Mouse (Mus musculus) ES-E14 (cell line): ENCODE results near the gene Slc2a13. TPM values are rescaled to one million over a fixed set of nuclear protein-coding genes. Genes with fewer than 3 reads are reported as not detected.
A peak's percentile ranks its signal among the peaks of the same experiment; 100 is the strongest.

Source experiments
- DNase-seq: peaks from one replicate; pipeline ENCODE4 v3.0.0-alpha.2; 2013; ENCODE audit warnings: low read depth, low spot score
- H3K27ac ChIP-seq: 2 replicates; pipeline ENCODE4 v1.5.1; 2012; ENCODE audit warnings: low read depth, mild to moderate bottlenecking, low read length, moderate library complexity, mixed read lengths; ENCODE audit not compliant: poor library complexity, insufficient read depth, severe bottlenecking
- H3K36me3 ChIP-seq: 2 replicates; pipeline ENCODE4 v1.6.1; 2012; ENCODE audit warnings: mild to moderate bottlenecking, low read length, moderate library complexity, mixed read lengths; ENCODE audit not compliant: control insufficient read depth, poor library complexity, insufficient read depth, severe bottlenecking
- H3K4me1 ChIP-seq, 2 experiments: fragments of 150-350 bp in 1 of 2; sonication (generic) in 1 of 2; 2 replicates each; pipeline ENCODE4 v1.6.1; 2012; ENCODE audit warnings: low read length in 2 of 2, mild to moderate bottlenecking in 1 of 2, mixed read lengths in 1 of 2; ENCODE audit not compliant: control insufficient read depth in 2 of 2, insufficient read depth in 2 of 2, poor library complexity in 1 of 2
- H3K4me3 ChIP-seq, 2 experiments: fragments of 150-350 bp in 1 of 2; sonication (generic) in 1 of 2; 2 replicates each; pipeline ENCODE4 v1.5.1; 2012; ENCODE audit warnings: low read length in 2 of 2, low read depth in 1 of 2, mild to moderate bottlenecking in 1 of 2, mixed read lengths in 1 of 2; ENCODE audit not compliant: insufficient read depth in 1 of 2, poor library complexity in 1 of 2, severe bottlenecking in 1 of 2
- H3K9ac ChIP-seq: 2 replicates; pipeline ENCODE4 v1.6.1; 2012; ENCODE audit warnings: low read depth, mild to moderate bottlenecking, low read length, mixed read lengths; ENCODE audit not compliant: poor library complexity, insufficient read depth, severe bottlenecking
- H3K9me3 ChIP-seq: fragments of 150-350 bp; sonication (generic); 2 replicates; pipeline ENCODE4 v1.6.1; 2012; ENCODE audit warnings: low read depth, mild to moderate bottlenecking, low read length; ENCODE audit not compliant: control insufficient read depth, insufficient read depth
- CHD2 ChIP-seq: IDR thresholded peaks from 2 replicates; pipeline ENCODE4 v1.6.1; 2014; ENCODE audit warnings: mild to moderate bottlenecking, low read depth, low read length, inconsistent platforms
- HCFC1 ChIP-seq: IDR thresholded peaks from 2 replicates; pipeline ENCODE4 v1.6.1; 2012; ENCODE audit warnings: low read length, inconsistent platforms, borderline replicate concordance; ENCODE audit not compliant: insufficient read depth
- MAFK ChIP-seq: IDR thresholded peaks from 2 replicates; pipeline ENCODE4 v1.6.1; 2014; ENCODE audit warnings: mild to moderate bottlenecking, low read depth, low read length, inconsistent platforms; ENCODE audit not compliant: insufficient read depth
- ZC3H11A ChIP-seq: IDR thresholded peaks from 2 replicates; pipeline ENCODE4 v1.6.1; 2012; ENCODE audit warnings: low read depth, mild to moderate bottlenecking, inconsistent platforms, low read length, borderline replicate concordance
- ZNF384 ChIP-seq: IDR thresholded peaks from 2 replicates; pipeline ENCODE4 v1.6.1; 2012; ENCODE audit warnings: low read depth, low read length, inconsistent platforms
- in situ Hi-C, 2 experiments: fragments of 600-800 bp; cut with MboI; formaldehyde crosslinking; loops; one replicate each; pipeline ENCODE4 v1.15.1; 2025; ENCODE audit warnings: low sequenced_read_pairs in 2 of 2, inconsistent platforms in 1 of 2; ENCODE audit not compliant: unreplicated experiment in 2 of 2
- total RNA-seq: library from RNA; depleted of rRNA; stranded (reverse); fragments of 300-350 nt; gene quantifications from 2 replicates; pipeline ENCODE4 v1.2.3, GENCODE M21; 2012

Gene Slc2a13
- total RNA-seq, 1 experiment, result 0.13 TPM

DNA sequence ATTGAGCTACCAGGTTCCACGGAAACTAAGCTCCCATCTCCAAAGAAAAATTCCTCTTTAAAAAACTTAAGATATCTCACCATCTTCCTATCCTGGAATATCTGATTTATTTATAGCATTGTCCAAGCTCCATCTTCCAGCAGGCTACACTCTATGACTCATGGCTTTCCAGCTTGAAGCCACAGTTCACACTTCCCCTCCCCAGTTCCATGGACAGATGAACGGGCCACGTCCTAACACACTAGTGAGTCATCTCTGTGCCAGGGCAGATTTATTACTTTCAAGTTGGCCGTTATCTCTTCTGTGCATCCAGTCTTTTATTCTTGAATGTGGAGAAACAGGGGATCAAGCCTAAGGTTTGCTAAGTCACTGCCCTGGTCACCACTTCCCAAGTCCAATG lies 78.0 kb downstream of the Slc2a13 start:
- no peaks in the 10 kb centered on the region for H3K36me3 ChIP-seq
- no peak overlapping the region for H3K27ac ChIP-seq
- in situ Hi-C loops, result loop anchor here in 1 of 2 experiments (25.0 kb wide), 1 partner anchor 242 kb away; no protein-coding TSS in a partner anchor
- no peaks in the 10 kb centered on the region for H3K9me3 ChIP-seq
- no peak for TF ChIP-seq ZC3H11A
- DNase-seq, result no peak
- H3K4me1 ChIP-seq, result no peaks in the 10 kb centered on the region
- H3K4me3 ChIP-seq, result no peak overlapping the region
- no peak overlapping the region for H3K9ac ChIP-seq

DNA sequence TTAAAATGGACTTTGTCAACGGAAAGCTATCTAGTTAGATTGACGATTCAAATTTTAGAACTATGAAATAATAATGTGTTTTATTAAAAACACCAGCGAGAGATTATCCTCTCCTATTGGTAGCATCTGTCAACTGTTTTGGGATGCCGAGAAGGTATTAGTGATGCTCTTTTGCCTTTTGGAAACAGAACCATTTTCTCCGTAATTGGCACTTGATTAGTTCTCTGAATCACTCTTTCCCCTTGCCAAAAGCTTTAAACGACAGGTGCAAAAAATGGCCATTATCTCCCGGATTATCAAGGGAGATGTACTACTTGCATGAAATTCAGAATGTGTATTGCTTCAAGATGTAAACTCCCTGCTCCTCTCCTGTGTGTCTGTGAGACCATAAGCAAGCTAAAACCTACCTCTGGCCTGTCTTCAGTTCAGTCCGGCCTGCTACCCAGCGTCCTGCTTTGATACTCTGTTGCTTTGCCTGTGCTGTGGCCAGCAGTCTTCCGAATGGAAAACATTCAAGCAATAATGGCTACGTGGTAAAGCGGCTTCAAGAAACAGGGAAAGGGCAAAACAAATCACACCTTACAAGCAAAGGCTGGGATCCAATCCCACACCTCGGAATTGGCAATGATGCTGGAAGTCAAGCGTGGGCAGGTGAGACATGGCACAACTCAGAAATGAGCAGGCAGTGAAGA lies 93.0 kb downstream of the Slc2a13 start:
- in situ Hi-C loops, result loop anchor here in 1 of 2 experiments (25.0 kb wide), 1 partner anchor 257 kb away; no protein-coding TSS in a partner anchor
- H3K36me3 ChIP-seq, result no peaks in the 10 kb centered on the region
- DNase-seq, result no peak
- H3K4me1 ChIP-seq, result no peaks in the 10 kb centered on the region
- no peaks in the 10 kb centered on the region for H3K9me3 ChIP-seq
- H3K9ac ChIP-seq, result no peak overlapping the region
- H3K4me3 ChIP-seq, result no peak overlapping the region
- H3K27ac ChIP-seq, result no peak overlapping the region
- TF ChIP-seq CHD2, result no peak
- no peak for TF ChIP-seq ZNF384
- TF ChIP-seq MAFK, result no peak
- TF ChIP-seq ZC3H11A, result no peak
- TF ChIP-seq HCFC1, result no peak

DNA sequence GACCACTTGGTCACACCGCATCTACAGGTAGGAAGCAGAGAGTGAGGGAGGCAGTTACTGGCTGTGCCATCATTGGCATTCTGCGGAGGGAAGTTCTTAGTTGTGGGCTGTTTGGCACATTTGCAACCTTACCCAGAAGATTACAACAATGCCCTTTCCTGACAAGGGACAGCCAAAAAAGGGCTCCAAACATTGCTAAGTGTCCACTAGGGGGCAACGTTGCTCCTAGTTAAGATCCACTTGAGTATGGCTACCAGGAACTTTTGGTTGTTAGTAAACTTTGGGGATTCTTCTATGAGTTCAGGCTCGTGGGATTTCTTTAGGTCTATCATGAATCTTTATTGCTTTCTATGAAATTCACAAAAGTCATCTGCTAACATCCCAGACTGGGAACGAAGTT lies 95.3 kb downstream of the Slc2a13 start:
- Histone ChIP-seq H3K4me1 (no peaks in the 10 kb centered on the region), H3K36me3 (no peaks in the 10 kb centered on the region), H3K9ac (no peak overlapping the region), H3K4me3 (no peak overlapping the region), H3K27ac (no peak overlapping the region), H3K9me3 (no peaks in the 10 kb centered on the region)
- in situ Hi-C loops, result loop anchor here in 1 of 2 experiments (25.0 kb wide), 1 partner anchor 260 kb away; no protein-coding TSS in a partner anchor
- peak; percentile 58 for DNase-seq
- TF ChIP-seq ZC3H11A (peak; percentile 63; the same call in 1 of the 2 replicates), ZNF384 (no peak)

DNA sequence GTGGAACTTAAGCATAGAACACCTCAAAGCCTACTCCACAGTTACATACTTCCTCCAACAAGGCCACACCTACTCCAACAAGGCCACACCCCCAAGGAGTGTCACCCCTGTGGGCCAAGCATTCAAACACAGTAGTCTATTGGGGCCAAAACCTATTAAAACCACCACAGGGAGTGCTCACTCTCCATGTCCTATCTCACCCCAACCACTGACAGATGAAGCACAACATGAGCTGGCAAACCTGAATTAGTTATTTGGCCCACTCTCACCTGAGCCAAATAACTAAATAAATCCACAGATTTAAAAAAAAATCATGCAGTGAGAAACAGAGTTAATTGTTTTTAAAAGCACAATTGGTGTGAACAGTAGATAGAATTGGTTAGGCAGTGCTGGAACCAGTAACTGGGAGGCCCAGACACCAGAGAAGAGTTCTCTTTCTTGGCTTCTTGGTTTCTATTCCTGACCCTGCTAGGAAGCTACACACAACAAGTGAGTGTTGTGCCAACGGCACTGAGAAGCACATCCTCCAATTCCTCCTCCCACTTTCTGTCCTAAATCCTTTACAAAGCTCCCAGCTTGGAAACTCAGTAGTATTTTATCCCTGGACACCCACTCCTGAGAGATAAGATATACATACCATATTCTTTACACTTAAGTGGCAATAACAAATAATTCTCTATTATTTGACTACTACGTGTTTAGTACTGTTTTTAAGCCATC lies 99.2 kb downstream of the Slc2a13 start:
- DNase-seq, result no peak

More for the DNA sequence above, 99.2 kb downstream of the Slc2a13 start:
- Histone ChIP-seq H3K4me1 (no peaks in the 10 kb centered on the region), H3K27ac (no peak overlapping the region), H3K9ac (no peak overlapping the region), H3K9me3 (no peaks in the 10 kb centered on the region), H3K4me3 (no peak overlapping the region), H3K36me3 (no peaks in the 10 kb centered on the region)
- in situ Hi-C loops, result no loop called here
- TF ChIP-seq ZC3H11A (no peak), MAFK (no peak), HCFC1 (no peak), ZNF384 (no peak), CHD2 (no peak)
